Mouse (Mus musculus) embryonic stem cell, embryonic (primary cell): ENCODE data around the gene Tspan2.

Experiments
- CTCF ChIA-PET, 4 experiments: fragments of 300-600 bp in 2 of 4; fragments of 350-600 bp in 2 of 4; sonication (Branson Sonifier 250); formaldehyde crosslinking; loops; one replicate each; lab custom pipeline; 2022; ENCODE audit warnings: inconsistent platforms in 2 of 4; lab: Charles Lee
- POLR2A ChIA-PET, 4 experiments: fragments of 300-600 bp in 2 of 4; fragments of 350-600 bp in 2 of 4; sonication (Branson Sonifier 250); formaldehyde crosslinking; loops; one replicate each; lab custom pipeline; 2022; ENCODE audit warnings: antibody characterized with exemption in 4 of 4, inconsistent platforms in 1 of 4; lab: Charles Lee

The Tspan2 gene

GRCm38 (mm10) chr3:102734313-102735030 is at the start of gene Tspan2:
TSS of gene Tspan2 (plus strand) at chr3:102734529.
- POLR2A ChIA-PET: interaction anchor here in 2 of 4 experiments (0.9 to 2.2 kb wide), 5 partner anchors 10 to 222 kb away, joined by 3 to 7 read pairs (median 3); no protein-coding TSS in a partner anchor
- CTCF ChIA-PET: interaction anchor here in 1 of 4 experiments (0.6 kb wide), 1 partner anchor 30 kb away, joined by 21 read pairs; no protein-coding TSS in a partner anchor

DNA sequence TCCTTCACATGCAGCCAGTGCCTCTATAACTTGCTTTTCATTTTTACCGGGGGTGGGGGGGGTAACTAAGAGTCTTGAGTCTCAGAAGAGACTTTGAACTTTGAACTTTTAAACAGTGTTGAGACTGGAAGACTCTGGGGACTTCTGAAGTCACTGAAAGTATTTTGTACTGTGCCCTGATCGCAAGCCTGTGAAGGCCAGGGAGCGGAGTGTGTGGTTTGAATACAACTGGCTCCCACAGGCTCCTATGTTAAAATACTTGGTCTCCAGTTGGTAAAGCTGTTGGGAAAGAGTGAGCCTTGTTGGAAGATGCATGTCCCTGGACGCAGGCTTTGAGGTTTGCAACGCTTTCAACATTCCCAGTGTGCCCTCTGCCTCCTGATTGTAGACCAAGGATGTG is 47.5 kb upstream of the Tspan2 start:
- ChIA-PET POLR2A (interaction anchor here in 1 of 4 experiments (0.7 kb wide), 1 partner anchor 798 kb away, joined by 12 read pairs; no protein-coding TSS in a partner anchor), CTCF (interaction anchor here in 1 of 4 experiments (0.6 to 0.7 kb wide), 2 partner anchors 117 to 306 kb away, joined by 4 read pairs; no protein-coding TSS in a partner anchor)

DNA sequence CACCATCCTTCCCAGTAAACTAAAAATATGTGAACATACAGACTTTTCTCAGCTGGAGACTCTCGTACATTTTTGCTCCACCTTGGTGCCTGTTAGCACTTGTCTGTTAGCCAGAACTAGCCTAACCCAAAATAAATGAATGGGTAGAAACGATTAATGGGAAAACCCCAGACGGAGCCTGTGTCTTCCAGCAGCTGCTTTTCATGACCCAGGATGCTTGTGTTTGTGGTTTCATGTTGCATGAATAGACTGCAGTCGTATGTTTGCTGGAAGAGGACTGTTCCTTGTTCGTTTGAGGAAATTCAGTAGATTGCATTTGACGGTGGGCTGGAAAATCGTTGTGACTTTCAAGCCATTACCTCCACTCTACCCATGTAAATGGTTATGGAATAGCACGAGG is 46.5 kb upstream of the Tspan2 start:
- ChIA-PET POLR2A (no interaction called here), CTCF (no interaction called here)

GRCm38 (mm10) chr3:102691802-102692484 is 42.4 kb upstream of the Tspan2 start:
- ChIA-PET CTCF (interaction anchor here (0.5 to 1.8 kb wide), 18 partner anchors 10 to 813 kb away, joined by 3 to 8 read pairs (median 4); partner anchors contain the start of gene Ngf (in 2 of the 4)), POLR2A (no interaction called here)

- ChIA-PET POLR2A (no interaction called here), CTCF (interaction anchor here in 3 of 4 experiments (0.5 to 1.8 kb wide), 4 partner anchors 94 to 385 kb away, joined by 3 to 5 read pairs (median 4); no protein-coding TSS in a partner anchor)
Observed at GRCm38 (mm10) chr3:102692758-102693325, 41.5 kb upstream of the Tspan2 start.

DNA sequence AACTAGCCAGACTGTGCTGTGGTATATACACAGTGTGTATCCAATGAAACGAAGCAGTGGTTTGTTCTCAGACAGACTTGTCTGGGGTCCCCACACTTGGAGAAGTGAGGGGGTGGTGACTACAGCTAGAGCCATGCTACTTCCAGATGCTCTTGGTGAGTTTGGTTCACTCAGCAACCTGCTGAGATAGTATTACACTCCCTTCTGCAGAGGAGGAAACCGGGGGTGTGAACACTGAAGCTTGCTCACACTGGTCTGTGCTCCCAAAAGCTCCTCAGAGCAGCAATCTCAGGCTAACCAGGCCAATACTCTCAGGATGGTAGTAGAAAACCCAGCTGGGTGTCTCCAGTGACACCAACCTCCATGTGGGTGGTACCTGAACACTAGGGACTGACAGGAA is 36.2 kb upstream of the Tspan2 start:
- ChIA-PET POLR2A (interaction anchor here in 1 of 4 experiments (0.6 kb wide), 1 partner anchor 352 kb away, joined by 5 read pairs; no protein-coding TSS in a partner anchor), CTCF (no interaction called here)

- POLR2A ChIA-PET: interaction anchor here in 3 of 4 experiments (0.6 to 1.2 kb wide), 4 partner anchors 9 to 1070 kb away, joined by 3 to 4 read pairs (median 3); no protein-coding TSS in a partner anchor
- CTCF ChIA-PET: interaction anchor here (0.6 to 2.6 kb wide), 29 partner anchors 10 to 659 kb away, joined by 3 to 23 read pairs (median 4); partner anchors contain the start of gene Ngf (in 1 of the 4)
Observed at GRCm38 (mm10) chr3:102701303-102701702, 33.0 kb upstream of the Tspan2 start.

DNA sequence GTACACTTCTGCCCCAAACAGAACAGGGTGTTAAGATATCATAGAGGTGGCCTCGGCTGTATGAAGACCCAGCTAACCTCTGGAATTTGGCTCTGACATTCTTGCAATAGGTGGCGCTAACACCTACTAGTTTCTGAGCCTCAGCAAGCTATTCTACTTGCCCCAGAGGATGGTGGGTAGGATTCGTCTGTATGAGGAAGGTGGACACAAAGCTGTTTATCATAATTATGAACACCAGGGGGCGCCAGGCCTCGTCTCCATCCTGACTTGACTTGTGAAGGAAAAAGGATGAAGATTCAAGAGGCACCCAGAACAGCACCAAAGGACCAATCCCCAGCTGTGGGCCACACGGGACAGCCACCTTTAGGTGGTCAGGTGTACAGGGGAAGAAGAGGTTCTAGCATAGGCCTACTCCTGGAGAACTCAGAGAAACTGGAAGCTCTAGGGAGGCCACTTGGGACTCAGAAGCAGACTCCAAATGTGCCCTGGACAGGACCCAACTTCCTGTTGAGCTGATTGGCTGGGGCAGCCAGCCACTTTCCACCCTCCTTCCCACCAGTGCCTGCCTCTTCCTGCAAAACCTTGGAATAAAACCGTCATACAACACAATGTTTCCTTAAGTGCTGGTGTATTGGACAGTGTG is 32.3 kb upstream of the Tspan2 start:
- POLR2A ChIA-PET: interaction anchor here in 3 of 4 experiments (0.6 to 1.2 kb wide), 4 partner anchors 8 to 1069 kb away, joined by 3 to 4 read pairs (median 3); no protein-coding TSS in a partner anchor
- CTCF ChIA-PET: interaction anchor here (0.6 to 2.6 kb wide), 31 partner anchors 9 to 660 kb away, joined by 3 to 23 read pairs (median 4); partner anchors contain the start of gene Ngf (in 1 of the 4)

- POLR2A ChIA-PET: no interaction called here
- CTCF ChIA-PET: interaction anchor here (0.7 to 2.6 kb wide), 5 partner anchors 13 to 100 kb away, joined by 3 to 23 read pairs (median 4); partner anchors contain the start of gene Tspan2 (in 1 of the 4)
Observed at GRCm38 (mm10) chr3:102704001-102704401, 30.3 kb upstream of the Tspan2 start.

DNA sequence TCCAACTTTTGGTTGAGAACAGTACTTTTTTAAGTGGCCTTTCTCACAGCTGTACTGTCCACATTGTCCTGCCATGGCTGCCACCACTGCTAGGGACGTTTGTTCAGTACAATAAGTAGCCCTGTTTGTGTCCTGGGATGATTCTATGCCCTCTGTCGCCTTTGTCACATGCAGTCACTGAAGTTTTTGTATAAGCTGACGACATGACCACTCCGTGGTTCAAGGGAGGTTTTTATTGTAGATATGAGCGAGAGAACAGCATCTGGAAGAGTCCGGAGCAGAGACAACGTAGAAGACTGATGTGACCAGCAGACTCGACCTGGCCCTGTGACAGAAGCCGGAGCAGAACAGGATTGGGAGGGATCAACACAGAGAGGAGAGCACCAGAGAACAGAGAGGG is 25.7 kb upstream of the Tspan2 start:
- ChIA-PET CTCF (no interaction called here), POLR2A (no interaction called here)

DNA sequence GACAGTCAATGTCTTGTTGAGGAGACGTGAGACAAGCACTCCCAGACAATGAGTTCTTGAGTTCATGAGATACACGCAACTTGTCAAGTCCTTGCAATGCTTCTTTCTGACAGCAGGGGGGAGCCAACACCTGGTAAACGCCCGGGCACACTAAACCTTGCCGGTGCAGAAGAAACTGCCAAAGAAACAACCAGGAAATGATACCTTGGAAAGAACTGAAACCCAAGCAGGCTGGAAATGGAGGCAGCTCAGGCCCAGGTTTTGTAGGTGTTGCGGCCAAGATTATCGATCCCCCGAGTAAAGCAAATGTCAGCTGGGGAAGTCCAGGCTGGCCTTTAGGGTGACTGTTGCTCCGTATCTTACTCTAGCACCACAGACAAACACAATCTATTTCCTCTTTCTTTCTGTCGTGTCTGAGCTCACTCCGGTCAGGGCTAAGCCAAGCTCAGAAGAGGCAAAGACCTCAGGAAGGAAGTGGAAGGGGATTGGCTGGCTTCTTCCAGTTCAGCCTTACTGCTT is 19.2 kb upstream of the Tspan2 start:
- POLR2A ChIA-PET: interaction anchor here in 3 of 4 experiments (0.5 to 1.8 kb wide), 4 partner anchors 10 to 430 kb away, joined by 3 to 6 read pairs (median 3); no protein-coding TSS in a partner anchor
- CTCF ChIA-PET: interaction anchor here in 2 of 4 experiments (1.2 to 1.8 kb wide), 2 partner anchors 13 to 18 kb away, joined by 3 to 5 read pairs; no protein-coding TSS in a partner anchor

GRCm38 (mm10) chr3:102715839-102716238 is 18.5 kb upstream of the Tspan2 start:
- ChIA-PET CTCF (interaction anchor here in 2 of 4 experiments (1.2 to 1.8 kb wide), 2 partner anchors 14 to 19 kb away, joined by 3 to 5 read pairs; no protein-coding TSS in a partner anchor), POLR2A (interaction anchor here in 3 of 4 experiments (0.5 to 1.8 kb wide), 4 partner anchors 9 to 430 kb away, joined by 3 to 6 read pairs (median 3); no protein-coding TSS in a partner anchor)

DNA sequence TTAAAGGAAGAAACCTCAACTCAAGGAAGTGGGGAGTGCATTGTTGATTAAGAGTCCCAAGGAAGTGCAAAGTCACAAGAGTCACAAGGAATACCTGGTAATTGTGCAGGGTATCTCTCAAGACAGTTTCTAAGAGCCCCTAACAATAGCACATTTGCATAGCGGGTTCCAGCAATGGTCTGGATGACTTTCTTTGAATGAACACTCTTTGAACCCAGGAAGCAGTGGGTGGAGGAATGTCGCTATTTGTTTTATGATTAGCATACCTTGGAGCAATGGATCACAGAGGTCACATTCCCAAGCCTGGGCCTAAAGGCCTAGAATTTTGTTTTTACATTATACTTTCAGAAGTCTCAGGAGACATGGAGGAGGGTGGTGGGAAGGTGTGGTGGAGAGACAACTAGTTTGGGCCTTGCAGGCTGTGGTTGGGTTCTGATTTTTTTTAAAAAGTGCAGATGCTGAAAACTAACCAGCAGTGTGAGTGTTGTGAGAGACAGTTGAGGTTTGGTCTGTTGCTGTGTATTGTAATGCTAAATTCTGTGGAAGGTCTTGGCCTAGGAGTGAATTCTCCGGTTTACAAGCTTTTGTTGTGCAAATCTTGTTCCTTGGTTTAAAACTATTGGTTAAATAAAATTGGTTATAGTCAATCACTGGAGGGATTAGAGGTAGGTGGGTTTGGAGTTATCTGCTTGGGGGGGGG is 16.6 kb upstream of the Tspan2 start:
- POLR2A ChIA-PET: interaction anchor here (0.5 to 1.3 kb wide), 12 partner anchors 17 to 1668 kb away, joined by 3 to 8 read pairs (median 3); partner anchors contain the start of gene Tspan2 (in 1 of the 4)
- CTCF ChIA-PET: interaction anchor here in 2 of 4 experiments (0.6 to 0.7 kb wide), 3 partner anchors 16 to 86 kb away, joined by 3 to 6 read pairs (median 3); no protein-coding TSS in a partner anchor

DNA sequence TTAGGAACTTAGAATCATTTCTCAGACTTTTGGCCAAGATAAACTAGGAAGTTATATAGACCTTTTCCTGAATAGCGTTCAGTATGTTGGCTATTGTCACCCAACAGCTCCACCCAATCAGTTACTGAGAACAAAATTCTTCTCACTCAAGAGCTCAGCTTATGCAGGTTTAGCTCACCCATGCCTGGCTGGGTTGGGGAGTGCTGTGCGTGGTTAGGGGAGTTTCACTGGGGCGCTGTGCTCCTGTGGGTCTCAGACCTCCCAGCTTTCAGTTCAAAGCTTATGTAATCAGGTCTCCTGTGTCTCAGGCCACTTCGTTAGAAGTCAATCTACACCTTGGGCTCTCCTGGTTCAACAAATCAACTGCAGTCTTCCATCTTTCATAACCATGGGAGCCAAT is 11.2 kb upstream of the Tspan2 start:
- CTCF ChIA-PET: no interaction called here

DNA sequence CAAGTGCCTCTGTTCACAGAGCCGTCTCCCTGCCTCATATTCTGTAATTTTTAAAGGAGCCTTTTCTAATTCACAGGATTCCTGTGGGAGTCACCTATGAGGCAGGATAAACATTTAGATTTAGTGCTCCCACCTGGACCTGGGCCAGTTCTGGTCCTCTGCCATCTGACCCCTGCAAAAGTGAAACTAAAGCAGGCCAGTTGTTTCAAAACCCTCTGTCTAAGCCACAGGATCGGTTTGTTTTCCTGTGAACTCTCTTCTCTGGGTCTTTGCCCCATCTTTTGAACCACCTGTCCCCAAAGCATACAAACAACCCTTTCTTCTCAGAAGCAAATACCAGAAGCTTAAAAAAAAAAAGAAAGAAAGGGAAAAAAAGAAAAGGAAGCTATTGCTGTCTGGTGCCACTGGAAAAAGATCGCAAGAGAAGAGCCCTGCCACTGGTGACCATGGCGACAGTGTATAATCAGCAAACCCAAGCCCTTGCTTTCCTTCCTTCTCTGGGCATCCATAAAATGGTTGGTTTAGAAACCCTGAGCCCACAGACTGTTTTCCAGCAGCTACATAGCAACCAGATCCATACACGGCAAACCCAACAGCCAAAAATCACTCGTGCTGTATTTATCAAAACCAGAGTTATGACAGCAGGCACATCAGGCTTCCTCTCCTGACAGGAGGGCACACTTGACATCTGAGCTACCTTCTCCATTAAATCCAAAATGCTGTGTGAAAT is 10.3 kb upstream of the Tspan2 start:
- CTCF ChIA-PET: no interaction called here
- POLR2A ChIA-PET: interaction anchor here in 3 of 4 experiments (0.5 to 1.8 kb wide), 4 partner anchors 9 to 423 kb away, joined by 3 to 7 read pairs (median 4); partner anchors contain the start of gene Tspan2 (in 1 of the 3)

More for the DNA sequence above, 11.2 kb upstream of the Tspan2 start:
- POLR2A ChIA-PET: interaction anchor here in 1 of 4 experiments (1.8 kb wide), 1 partner anchor 12 kb away, joined by 7 read pairs; the partner anchor contains the start of gene Tspan2
